Mouse (Mus musculus) embryonic facial prominence, embryonic 15.5 days (tissue): ENCODE results near the gene Agxt. TPM values are rescaled to one million over a fixed set of nuclear protein-coding genes. Genes with fewer than 3 reads are reported as not detected.
A peak's percentile ranks its signal among the peaks of the same experiment; 100 is the strongest.

Experiments
- ATAC-seq: fragments of 200-750 bp; cut with Nextera tagmentation; 2 replicates; pipeline ENCODE4 v1.8.0; 2017; ENCODE audit warnings: low read depth, moderate TSS enrichment; ENCODE audit not compliant: insufficient number of reproducible peaks, low FRiP score, low TSS enrichment
- H3K27ac ChIP-seq: fragments of 300-500 bp; sonication (generic); replicated peaks from 2 replicates; pipeline ENCODE4 v1.5.1; 2015; ENCODE audit warnings: mild to moderate bottlenecking, inconsistent platforms
- H3K27me3 ChIP-seq: fragments of 300-500 bp; sonication (generic); 2 replicates; pipeline ENCODE4 v1.6.1; 2015; ENCODE audit warnings: inconsistent platforms
- H3K36me3 ChIP-seq: fragments of 300-500 bp; sonication (generic); 2 replicates; pipeline ENCODE4 v1.6.1; 2015; ENCODE audit warnings: mild to moderate bottlenecking, inconsistent platforms
- H3K4me1 ChIP-seq: fragments of 300-500 bp; sonication (generic); 2 replicates; pipeline ENCODE4 v1.6.1; 2015; ENCODE audit warnings: inconsistent platforms
- H3K4me2 ChIP-seq: fragments of 300-500 bp; sonication (generic); replicated peaks from 2 replicates; pipeline ENCODE4 v1.6.1; 2015; ENCODE audit warnings: mild to moderate bottlenecking, inconsistent platforms
- H3K4me3 ChIP-seq: fragments of 300-500 bp; sonication (generic); replicated peaks from 2 replicates; pipeline ENCODE4 v1.5.1; 2015; ENCODE audit warnings: mild to moderate bottlenecking, inconsistent platforms
- H3K9ac ChIP-seq: fragments of 300-500 bp; sonication (generic); 2 replicates; pipeline ENCODE4 v1.6.1; 2015; ENCODE audit warnings: inconsistent platforms
- H3K9me3 ChIP-seq: fragments of 300-500 bp; sonication (generic); replicated peaks from 2 replicates; pipeline ENCODE4 v1.6.1; 2016; ENCODE audit warnings: inconsistent platforms
- WGBS: fragments of 180-500 bp; shearing (Covaris S2); methylation state at CpG from one replicate; pipeline ENCODE4 v1.1.7; 2015; 5-methylcytosine and 5-hydroxymethylcytosine counted together
- polyA plus RNA-seq: library from polyadenylated mRNA; unstranded; fragments of >200 nt; fragmentation: Nextera tagmentation; extraction: Ambion mirVana; gene quantifications from 2 replicates; pipeline ENCODE4 v1.2.1, GENCODE M21; 2015

Agxt gene
- polyA plus RNA-seq, 1 experiment from 2014 or later = 0.11 TPM

DNA sequence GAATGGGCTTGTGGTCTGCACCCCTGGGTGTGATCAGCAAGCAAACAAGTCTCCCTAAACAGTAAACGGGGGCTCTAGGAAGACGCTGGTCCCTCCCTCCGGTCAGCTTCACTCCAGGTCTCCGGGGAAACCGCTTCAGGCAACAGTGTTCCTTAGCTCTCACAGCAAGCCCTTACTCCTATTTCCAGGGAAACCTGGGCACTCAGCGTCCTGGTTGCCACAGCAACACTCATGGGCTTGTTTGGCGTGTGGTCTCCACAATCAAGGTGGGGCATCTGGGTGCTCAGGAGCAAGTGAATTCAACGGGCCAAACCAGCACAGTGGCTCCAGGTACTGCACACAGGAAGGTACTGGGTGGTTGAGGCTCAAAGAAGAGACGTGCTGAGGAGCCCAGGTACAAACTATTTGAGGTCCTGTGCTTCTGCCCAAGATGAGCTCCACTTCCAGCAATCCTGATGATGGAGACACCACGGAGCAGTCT, 33.3 kb downstream of the Agxt start, which contains the start of gene Crocc2:
Gene Crocc2, plus strand, starts transcription at position 431 of the 481 bp plus-strand sequence.
- 37% methylated on average over 10 of the region's 10 CpGs for WGBS
- no peak within 1 kb of the TSS for H3K9ac ChIP-seq
- H3K4me1 ChIP-seq = no peaks in the 10 kb centered on the region
- no peak for ATAC-seq
- no peak within 1 kb of the TSS for H3K4me3 ChIP-seq
- H3K36me3 ChIP-seq = no peaks in the 10 kb centered on the region
- peaks cover 7% of the 10 kb centered on the region; the same call in 1 of the 2 replicates for H3K27me3 ChIP-seq
- H3K4me2 ChIP-seq = no peak within 1 kb of the TSS
- no peaks in the 10 kb centered on the region for H3K9me3 ChIP-seq
- no peak within 1 kb of the TSS for H3K27ac ChIP-seq

DNA sequence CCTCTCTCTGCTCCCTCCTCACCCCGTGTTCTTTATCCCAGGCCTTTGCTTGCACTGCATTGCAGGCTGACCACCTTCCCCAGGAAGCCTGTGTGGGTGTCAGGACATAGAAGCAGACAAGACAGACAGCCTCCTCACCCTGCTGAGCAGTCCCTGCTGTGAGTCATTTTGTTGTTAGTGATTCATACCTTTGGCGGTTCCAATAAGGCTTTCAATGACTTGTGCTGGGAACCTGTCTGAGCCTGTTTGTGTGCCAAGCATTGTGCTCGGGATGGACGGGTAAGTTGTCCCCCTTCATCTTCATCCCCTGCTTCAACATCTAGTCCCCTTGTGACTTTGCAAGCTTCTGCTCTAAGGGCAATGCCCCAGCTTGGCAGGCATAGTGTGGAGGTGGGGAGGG, 38.6 kb downstream of the Agxt start:
- Histone ChIP-seq H3K4me1 (peaks cover 25% of the 10 kb centered on the region), H3K36me3 (no peaks in the 10 kb centered on the region), H3K4me2 (no peak overlapping the region), H3K9ac (no peak overlapping the region), H3K4me3 (no peak overlapping the region), H3K27ac (no peak overlapping the region), H3K9me3 (no peaks in the 10 kb centered on the region), H3K27me3 (peaks cover 6% of the 10 kb centered on the region; the same call in 1 of the 2 replicates)
- ATAC-seq = no peak
- 51% methylated on average over 4 of the region's 4 CpGs for whole genome bisulfite sequencing

DNA sequence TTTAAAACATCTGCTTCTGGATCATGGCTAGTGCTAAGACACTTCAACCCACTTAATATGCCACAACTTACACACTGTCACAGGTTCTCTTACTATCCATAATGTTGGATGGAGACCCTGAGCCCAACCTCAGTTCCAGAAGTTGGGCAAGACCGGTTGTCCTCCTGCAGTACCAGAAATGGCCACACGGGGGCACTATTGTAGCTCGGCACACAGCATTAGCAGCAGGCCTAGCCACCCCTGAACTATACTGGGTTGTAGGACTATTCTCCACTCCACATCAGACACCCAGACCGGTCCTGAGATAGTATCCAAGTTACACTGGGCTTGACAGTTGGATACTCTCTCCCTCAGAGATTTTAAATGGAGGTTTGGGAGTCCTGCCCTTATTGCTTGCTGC, 39.4 kb downstream of the Agxt start:
- peak; percentile 59 for ATAC-seq
- Histone ChIP-seq H3K27ac (no peak overlapping the region), H3K36me3 (no peaks in the 10 kb centered on the region), H3K27me3 (0 out of 2 replicates have a peak, but pooled peaks cover 3% of the 10 kb centered on the region), H3K4me1 (peaks cover 25% of the 10 kb centered on the region), H3K9ac (no peak overlapping the region), H3K4me2 (no peak overlapping the region), H3K9me3 (no peaks in the 10 kb centered on the region), H3K4me3 (no peak overlapping the region)
- WGBS = 2% methylated on average over 4 of the region's 4 CpGs

DNA sequence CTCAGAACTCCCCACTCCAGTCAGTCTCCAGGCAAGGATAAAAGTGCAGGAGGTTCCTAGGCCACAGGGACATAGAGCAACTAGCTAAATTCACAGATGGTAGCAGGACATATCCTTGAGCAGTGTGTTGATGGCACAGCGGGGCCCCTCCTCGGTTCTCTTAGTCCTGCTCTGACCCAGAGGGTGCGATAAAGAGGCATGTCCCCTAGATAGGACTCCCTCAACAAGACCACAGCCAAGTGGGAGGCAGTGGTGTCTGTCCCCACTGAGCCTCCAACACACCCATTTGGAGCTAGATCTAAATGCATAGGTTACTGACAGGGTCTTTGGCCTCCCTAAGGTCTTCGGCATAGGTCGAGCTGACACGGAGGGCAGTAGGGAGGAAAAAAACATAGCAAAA, 40.8 kb downstream of the Agxt start:
- WGBS = 21% methylated on average over 6 of the region's 6 CpGs
- Histone ChIP-seq H3K4me3 (no peak overlapping the region), H3K27me3 (0 out of 2 replicates have a peak, but pooled peaks cover 3% of the 10 kb centered on the region), H3K27ac (0 out of 2 replicates have a peak overlapping the region, but pooled peaks have one; percentile 84), H3K4me2 (peak overlapping the region; percentile 83), H3K9ac (no peak overlapping the region), H3K4me1 (peaks cover 25% of the 10 kb centered on the region), H3K9me3 (no peaks in the 10 kb centered on the region), H3K36me3 (no peaks in the 10 kb centered on the region)
- no peak for ATAC-seq

DNA sequence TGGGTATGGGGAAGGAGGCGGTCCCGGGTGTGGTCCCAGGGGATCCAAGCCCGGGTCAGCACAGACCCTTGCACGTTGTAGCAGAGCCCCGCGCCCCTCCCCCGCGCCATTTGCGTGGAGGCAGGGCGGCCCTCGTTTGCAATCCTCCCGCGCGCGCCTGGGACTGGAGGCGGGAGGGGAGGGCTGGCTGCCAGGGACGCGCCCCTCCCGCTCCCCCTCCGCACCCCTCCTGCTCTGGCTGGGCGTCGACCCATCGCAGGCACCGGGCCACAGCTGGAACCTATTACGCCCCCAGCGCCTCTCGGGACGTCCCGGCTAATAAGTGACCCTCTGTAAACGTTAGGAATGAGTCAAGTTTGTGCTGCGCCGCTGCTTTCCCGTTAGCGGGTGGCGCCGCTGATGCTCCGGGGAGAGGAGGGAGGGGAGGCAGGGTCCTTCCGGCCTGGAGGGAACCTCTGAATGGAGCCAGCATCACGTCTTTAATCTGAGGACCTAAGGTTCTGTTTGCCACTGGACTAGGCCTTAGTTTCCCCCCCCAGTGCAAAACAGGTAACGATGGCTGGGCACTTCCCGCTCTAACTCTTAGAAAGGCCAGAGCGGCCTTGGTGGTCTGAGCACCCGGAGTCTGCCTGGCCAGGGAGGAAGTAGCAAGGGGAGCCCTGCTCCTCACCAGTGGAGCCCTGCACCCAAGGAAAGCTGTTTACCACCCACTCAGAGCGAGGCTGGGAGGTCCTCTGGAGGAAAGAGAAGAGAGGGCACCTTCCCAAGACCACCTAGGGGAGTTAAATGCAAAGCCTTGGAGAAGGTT, 41.7 kb downstream of the Agxt start:
- peak overlapping the region; percentile 23; the same call in 1 of the 2 replicates for H3K9ac ChIP-seq
- no peaks in the 10 kb centered on the region for H3K9me3 ChIP-seq
- peak; percentile 85 for ATAC-seq
- peak overlapping the region; percentile 83 for H3K4me2 ChIP-seq
- H3K27me3 ChIP-seq = 0 out of 2 replicates have a peak, but pooled peaks cover 3% of the 10 kb centered on the region
- H3K4me3 ChIP-seq = peak overlapping the region; percentile 39
- H3K4me1 ChIP-seq = peaks cover 25% of the 10 kb centered on the region
- 2% methylated on average over 36 of the region's 44 CpGs for WGBS
- no peaks in the 10 kb centered on the region for H3K36me3 ChIP-seq
- peak overlapping the region; percentile 84 for H3K27ac ChIP-seq

DNA sequence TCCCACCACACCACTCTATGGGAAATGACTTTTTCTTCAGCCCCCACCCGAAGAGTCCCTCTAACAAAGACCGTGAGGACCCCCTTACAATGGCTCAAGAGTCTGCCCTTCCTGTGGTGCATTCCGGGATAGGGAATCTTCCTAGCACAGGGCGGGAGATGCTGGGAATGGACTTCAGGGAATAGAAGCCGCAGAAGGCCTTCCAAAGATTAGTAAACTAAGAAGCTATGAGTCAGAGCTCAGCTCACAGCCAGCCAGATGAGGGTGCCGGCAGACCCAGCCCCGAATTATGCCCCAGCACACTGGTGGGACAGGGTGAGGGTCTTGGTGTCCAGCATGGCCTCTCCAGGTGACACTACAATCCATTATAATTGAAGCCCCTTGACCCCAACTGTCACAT, 47.2 kb downstream of the Agxt start:
- no peaks in the 10 kb centered on the region for H3K36me3 ChIP-seq
- H3K4me3 ChIP-seq = no peak overlapping the region
- 0 out of 2 replicates have a peak, but pooled peaks cover 5% of the 10 kb centered on the region for H3K27me3 ChIP-seq
- H3K9me3 ChIP-seq = no peaks in the 10 kb centered on the region
- H3K4me2 ChIP-seq = no peak overlapping the region
- WGBS = 84% methylated on average over 7 of the region's 7 CpGs
- H3K27ac ChIP-seq = no peak overlapping the region
- peaks cover 18% of the 10 kb centered on the region for H3K4me1 ChIP-seq
- ATAC-seq = no peak
- H3K9ac ChIP-seq = no peak overlapping the region

DNA sequence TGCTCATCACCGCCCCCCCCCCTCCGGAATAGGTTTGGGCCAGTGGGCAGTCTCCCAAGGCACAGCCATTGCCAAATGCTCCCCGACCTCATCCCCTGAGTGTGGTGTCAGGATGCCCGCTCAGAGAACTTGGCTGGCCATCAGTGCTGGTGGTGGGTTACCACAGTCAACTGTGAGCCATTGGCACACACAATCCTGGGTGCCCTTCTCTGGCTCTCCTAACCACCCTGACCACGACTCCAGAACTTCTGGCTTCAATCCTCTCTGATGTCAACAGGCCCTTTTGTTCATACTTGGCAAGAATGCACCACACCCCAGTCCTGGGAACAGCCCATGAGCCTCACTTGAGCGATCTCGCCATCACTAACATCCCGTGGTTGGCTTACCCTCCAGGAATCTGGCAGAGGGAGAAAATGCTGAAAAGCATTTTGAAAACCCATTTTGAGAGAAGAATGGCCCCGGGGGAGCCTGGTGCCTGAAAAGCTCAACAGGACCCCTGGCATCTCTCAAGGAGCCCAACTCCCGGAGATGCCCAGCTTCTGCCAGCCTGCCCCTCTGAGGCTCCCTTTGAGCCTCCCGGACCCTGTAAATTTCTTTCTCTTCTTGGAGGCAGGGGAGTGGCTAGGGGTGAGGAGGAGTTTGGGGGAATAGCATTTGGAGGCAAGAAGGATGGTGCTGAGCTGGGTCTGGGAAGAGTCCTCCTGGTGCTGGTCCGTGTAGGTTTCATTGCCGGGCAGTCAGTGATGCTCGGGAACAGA, 49.2 kb downstream of the Agxt start:
- Histone ChIP-seq H3K27me3 (0 out of 2 replicates have a peak, but pooled peaks cover 5% of the 10 kb centered on the region), H3K9ac (no peak overlapping the region), H3K4me1 (peaks cover 15% of the 10 kb centered on the region), H3K4me3 (no peak overlapping the region), H3K9me3 (no peaks in the 10 kb centered on the region), H3K4me2 (no peak overlapping the region), H3K27ac (no peak overlapping the region; the same call in 1 of the 2 replicates), H3K36me3 (no peaks in the 10 kb centered on the region)
- peak; percentile 31; the same call in 1 of the 2 replicates for ATAC-seq
- WGBS = 59% methylated on average over 14 of the region's 14 CpGs

DNA sequence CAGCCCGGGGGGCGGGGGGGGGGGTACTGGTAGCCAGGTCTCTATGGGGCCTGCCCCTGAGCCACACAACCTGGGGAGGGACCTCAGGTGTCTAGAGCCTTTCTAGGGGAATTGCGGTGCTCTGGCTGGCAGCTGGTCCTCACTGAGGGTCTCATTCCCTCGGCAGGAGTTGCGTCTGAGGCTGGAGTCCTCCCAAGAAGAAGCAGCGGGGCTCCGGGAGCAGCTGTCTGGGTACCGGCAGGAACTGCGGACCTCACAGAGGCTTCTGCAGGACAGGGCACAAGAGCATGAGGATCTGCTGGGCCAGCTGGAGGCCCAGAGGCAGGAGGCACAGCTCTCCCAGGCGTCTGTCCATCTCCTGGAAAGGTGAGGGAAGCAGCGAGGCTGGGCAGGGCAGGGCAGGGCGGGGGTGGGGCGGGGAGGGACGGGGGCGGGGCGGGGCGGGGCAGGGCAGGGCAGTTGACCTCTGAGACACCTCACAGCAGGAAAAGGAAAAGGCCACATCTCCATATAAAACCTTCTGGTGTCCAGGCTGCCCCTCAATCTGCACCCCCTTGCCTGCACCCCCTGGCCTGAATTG, 55.8 kb downstream of the Agxt start:
- no peak overlapping the region for H3K27ac ChIP-seq
- H3K4me2 ChIP-seq = no peak overlapping the region
- H3K27me3 ChIP-seq = peaks cover 17% of the 10 kb centered on the region
- 0 out of 2 replicates have a peak, but pooled peaks cover 6% of the 10 kb centered on the region for H3K4me1 ChIP-seq
- WGBS = 17% methylated on average over 12 of the region's 17 CpGs
- no peaks in the 10 kb centered on the region for H3K9me3 ChIP-seq
- no peak overlapping the region for H3K4me3 ChIP-seq
- no peak for ATAC-seq
- no peak overlapping the region for H3K9ac ChIP-seq
- no peaks in the 10 kb centered on the region for H3K36me3 ChIP-seq

DNA sequence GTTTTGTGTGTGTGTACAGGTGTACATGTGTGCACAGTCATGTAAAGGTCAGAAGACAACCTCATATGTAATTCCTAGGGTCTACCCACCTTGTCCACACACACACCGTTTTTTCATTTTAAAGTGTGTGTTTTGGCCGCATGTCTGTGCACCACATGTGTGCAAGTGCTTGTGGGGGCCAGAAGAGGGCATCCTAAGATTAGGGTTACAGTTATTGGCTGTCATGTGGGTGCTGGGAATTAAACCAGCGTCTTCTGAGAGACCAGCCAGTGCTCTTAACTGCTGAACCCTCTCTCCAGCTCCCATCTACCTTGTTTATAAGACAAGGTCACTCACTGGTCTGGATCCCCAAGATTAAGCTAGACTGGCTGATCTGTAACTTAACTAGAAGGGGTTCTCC, 59.9 kb downstream of the Agxt start:
- no peak overlapping the region for H3K4me3 ChIP-seq
- H3K4me2 ChIP-seq = no peak overlapping the region
- no peaks in the 10 kb centered on the region for H3K9me3 ChIP-seq
- H3K27ac ChIP-seq = no peak overlapping the region
- no peak for ATAC-seq
- no peak overlapping the region for H3K9ac ChIP-seq
- 92% methylated on average over 3 of the region's 3 CpGs for WGBS
- no peaks in the 10 kb centered on the region for H3K36me3 ChIP-seq
- 0 out of 2 replicates have a peak, but pooled peaks cover 6% of the 10 kb centered on the region for H3K4me1 ChIP-seq
- peaks cover 10% of the 10 kb centered on the region for H3K27me3 ChIP-seq
